Mouse (Mus musculus) small intestine, adult 2 months (tissue): ENCODE measurements around the gene Palm.

Source experiments
- CTCF ChIP-seq: fragments of 200-500 bp; IDR thresholded peaks from 2 replicates; pipeline ENCODE4 v1.5.1; 2012; ENCODE audit warnings: low read depth, mild to moderate bottlenecking, control low read depth, inconsistent platforms, low read length, moderate library complexity, mixed read lengths; ENCODE audit not compliant: insufficient replicate concordance, insufficient read length; ENCODE audit errors: extremely low read depth
- POLR2A ChIP-seq: fragments of 200-500 bp; IDR thresholded peaks from 2 replicates; pipeline ENCODE4 v1.6.1; 2012; ENCODE audit warnings: low read depth, mild to moderate bottlenecking, control low read depth, inconsistent platforms, low read length, moderate library complexity

DNA sequence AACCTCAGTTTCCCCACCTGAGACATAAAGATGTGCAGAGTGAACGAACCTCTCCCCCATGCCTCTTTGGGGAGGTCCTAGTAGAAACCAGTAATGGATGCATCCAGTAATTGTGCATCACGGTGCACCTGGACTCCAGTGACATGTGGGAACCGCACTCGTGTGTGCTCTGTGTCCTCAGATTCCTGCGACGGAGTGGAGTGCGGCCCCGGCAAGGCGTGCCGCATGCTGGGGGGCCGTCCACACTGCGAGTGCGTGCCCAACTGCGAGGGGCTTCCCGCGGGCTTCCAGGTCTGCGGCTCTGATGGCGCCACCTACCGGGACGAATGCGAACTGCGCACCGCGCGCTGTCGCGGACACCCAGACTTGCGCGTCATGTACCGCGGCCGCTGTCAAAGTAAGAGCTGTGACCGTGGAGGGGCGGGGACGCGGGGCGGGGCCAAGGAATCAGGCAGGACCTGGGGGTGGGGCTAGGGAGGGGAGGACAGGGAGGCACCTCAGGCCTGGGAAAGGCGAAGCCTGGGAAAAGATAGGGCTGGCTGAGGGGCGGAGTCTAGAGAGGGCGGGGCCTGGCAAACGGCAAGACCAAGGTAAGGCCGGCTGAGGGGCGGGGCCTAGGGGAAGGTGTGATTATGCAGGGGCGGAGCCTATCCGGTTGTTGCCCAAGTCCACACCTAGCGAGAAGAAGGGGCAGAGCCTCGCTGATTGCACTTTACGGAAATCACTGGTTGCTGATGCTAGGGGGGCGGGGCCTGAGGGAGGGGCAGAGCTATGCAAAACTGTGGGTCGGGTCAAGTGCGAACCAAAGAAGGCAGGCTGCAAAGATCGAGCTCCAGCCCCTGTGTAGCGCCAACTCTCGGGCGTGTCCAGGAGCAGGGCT is 13.3 kb upstream of the Palm start:
- peak; percentile 86 for TF ChIP-seq CTCF
- TF ChIP-seq POLR2A, result peak; percentile 3; the same call in 1 of the 2 replicates
